In the genomic region with DNA sequence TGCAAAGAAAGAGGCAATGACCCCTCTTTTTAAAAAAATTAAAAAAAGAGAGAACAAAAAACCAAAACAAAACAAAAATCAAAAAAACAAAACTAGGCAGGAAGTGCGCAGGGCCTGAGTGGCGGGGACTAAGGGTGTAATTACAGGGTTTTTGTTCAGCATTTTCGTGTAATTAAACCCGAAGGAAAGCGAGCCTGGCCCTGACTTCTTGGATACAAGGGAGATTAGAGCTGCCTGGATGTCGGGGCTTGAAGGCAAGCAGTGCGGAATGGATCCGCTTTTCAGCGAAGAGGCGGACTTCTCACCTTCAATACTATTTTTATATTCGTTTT, we compare ENCODE assay signal across 8 mouse cellular contexts. TPM values are rescaled to one million over a fixed set of nuclear protein-coding genes. Genes with fewer than 3 reads are reported as not detected.
A peak's percentile ranks its signal among the peaks of the same experiment; 100 is the strongest.
DNase-seq lines count a peak whose midpoint lies in the region; ATAC-seq lines count a peak whose summit lies in the region.

No protein-coding gene starts in this region.

- peaks cover 92% of the 10 kb centered on the region for H3K4me1 ChIP-seq in megakaryocyte, embryonic 14.5 days
- H3K4me1 ChIP-seq in embryonic facial prominence, embryonic 14.5 days (ENCODE audit: control insufficient read depth, insufficient read depth, low read length), result peaks cover 75% of the 10 kb centered on the region
- H3K4me1 ChIP-seq in limb, embryonic 10.5 days, result peaks cover 96% of the 10 kb centered on the region

- H3K9ac ChIP-seq in embryonic facial prominence, embryonic 14.5 days (ENCODE audit: low read depth, low read length), result peak overlapping the region; percentile 60

- H3K36me3 ChIP-seq in megakaryocyte, embryonic 14.5 days (replicated peaks; ENCODE audit: low read length), result no peaks in the 10 kb centered on the region
- H3K36me3 ChIP-seq in embryonic facial prominence, embryonic 14.5 days (ENCODE audit: control insufficient read depth, insufficient read depth, low read length), result no peaks in the 10 kb centered on the region
- no peaks in the 10 kb centered on the region for H3K36me3 ChIP-seq in limb, embryonic 10.5 days
- H3K36me3 ChIP-seq in splenic B cell, adult 2 months (ENCODE audit: control insufficient read depth, insufficient read depth, low read length, poor library complexity, severe bottlenecking), result no peaks in the 10 kb centered on the region

- WGBS in embryonic facial prominence, embryonic 14.5 days, result 5% methylated on average over 11 of the region's 11 CpGs
- WGBS in limb, embryonic 10.5 days, result 3% methylated on average over 11 of the region's 11 CpGs

- peak; percentile 82 for DNase-seq in embryonic facial prominence, embryonic 14.5 days (ENCODE audit: low spot score)
- DNase-seq in limb, embryonic 10.5 days (ENCODE audit: low spot score), result no peak
- peak; percentile 30 for DNase-seq in splenic B cell, adult 2 months (ENCODE audit: low read depth, low spot score)
- no peak for DNase-seq in layer of hippocampus, postnatal 10 days (ENCODE audit: low spot score in 2 of 2)
- DNase-seq in right cerebral cortex, postnatal 14 days, result no peak
- DNase-seq in lung, postnatal 10 days, result no peak

- no peak for ATAC-seq in megakaryocyte, adult 5-6 weeks (ENCODE audit: poor library complexity, severe bottlenecking)
- ATAC-seq in embryonic facial prominence, embryonic 14.5 days (ENCODE audit: low read depth), result no peak

- peak overlapping the region; percentile 97 for H3K27ac ChIP-seq in embryonic facial prominence, embryonic 14.5 days (replicated peaks; ENCODE audit: low read depth, low read length)
- H3K27ac ChIP-seq in limb, embryonic 10.5 days, result peak overlapping the region; percentile 92

- no peaks in the 10 kb centered on the region for H3K27me3 ChIP-seq in megakaryocyte, embryonic 14.5 days (replicated peaks)
- H3K27me3 ChIP-seq in embryonic facial prominence, embryonic 14.5 days (replicated peaks; ENCODE audit: control insufficient read depth, insufficient read depth, low read length), result no peaks in the 10 kb centered on the region
- peaks cover 9% of the 10 kb centered on the region; the same call in 1 of the 2 replicates for H3K27me3 ChIP-seq in limb, embryonic 10.5 days (ENCODE audit: low read depth, poor library complexity, severe bottlenecking)
- no peaks in the 10 kb centered on the region for H3K27me3 ChIP-seq in splenic B cell, adult 2 months (ENCODE audit: control insufficient read depth, insufficient read depth, low read length, poor library complexity, severe bottlenecking)

- no peaks in the 10 kb centered on the region for H3K9me3 ChIP-seq in megakaryocyte, embryonic 14.5 days
- H3K9me3 ChIP-seq in embryonic facial prominence, embryonic 14.5 days (ENCODE audit: control insufficient read depth, low read length), result no peaks in the 10 kb centered on the region
- no peaks in the 10 kb centered on the region for H3K9me3 ChIP-seq in limb, embryonic 10.5 days (replicated peaks)

- peak overlapping the region; percentile 77 for H3K4me2 ChIP-seq in embryonic facial prominence, embryonic 14.5 days (ENCODE audit: low read depth, low read length)

- peak overlapping the region; percentile 93 for H3K4me3 ChIP-seq in megakaryocyte, embryonic 14.5 days (replicated peaks)
- H3K4me3 ChIP-seq in embryonic facial prominence, embryonic 14.5 days (ENCODE audit: low read depth, low read length), result peak overlapping the region; percentile 36
- H3K4me3 ChIP-seq in limb, embryonic 10.5 days, result peak overlapping the region; percentile 55

RNA-seq across cellular contexts. Expression of a gene that starts 6.8 kb away (rescaled TPM):
- polyA plus RNA-seq in megakaryocyte, embryonic 14.5 days (2012; ENCODE audit: insufficient read depth, low replicate concordance), result 32.7 and 46.2 TPM in 2 replicates
- 3.0 and 3.6 TPM in 2 replicates for total RNA-seq in megakaryocyte, adult 5-6 weeks (2015)
- 1.4 and 3.5 TPM in 2 replicates for total RNA-seq in megakaryocyte, adult 5-6 weeks (2017)
- polyA plus RNA-seq in embryonic facial prominence, embryonic 14.5 days (2014; fragmentation: Nextera tagmentation; extraction: Ambion mirVana), result 33.5 and 33.8 TPM in 2 replicates
- 11.9 and 22.6 TPM in 2 replicates for polyA plus RNA-seq in limb, embryonic 10.5 days (2016; fragmentation: Nextera tagmentation; extraction: Ambion mirVana)
- 10 to 100 TPM; 77.9 to 81.5 TPM for total RNA-seq in layer of hippocampus, postnatal 10 days (2021)

RNA-seq across cellular contexts. Expression of a gene that starts 55.4 kb away (rescaled TPM):
- 4.8 and 6.4 TPM in 2 replicates for polyA plus RNA-seq in megakaryocyte, embryonic 14.5 days (2012; ENCODE audit: insufficient read depth, low replicate concordance)
- total RNA-seq in megakaryocyte, adult 5-6 weeks (2015), result 12.0 and 12.9 TPM in 2 replicates
- 8.9 and 11.0 TPM in 2 replicates for total RNA-seq in megakaryocyte, adult 5-6 weeks (2017)
- 21.4 and 23.3 TPM in 2 replicates for polyA plus RNA-seq in embryonic facial prominence, embryonic 14.5 days (2014; fragmentation: Nextera tagmentation; extraction: Ambion mirVana)
- polyA plus RNA-seq in limb, embryonic 10.5 days (2016; fragmentation: Nextera tagmentation; extraction: Ambion mirVana), result 31.8 and 37.7 TPM in 2 replicates
- total RNA-seq in layer of hippocampus, postnatal 10 days (2021), result 10 to 100 TPM; 55.2 to 58.1 TPM

Comparison
In these comparisons a context has a peak if more than half of its experiments do, and no peak if none do; other contexts are left out.
1. H3K4me3 ChIP-seq: peak in every context shown above with its lines; median percentile 93 in megakaryocyte, embryonic 14.5 days; 55 in limb, embryonic 10.5 days; 36 in embryonic facial prominence, embryonic 14.5 days.
2. DNase-seq: peak in embryonic facial prominence, embryonic 14.5 days (single experiment) and splenic B cell, adult 2 months (single experiment); none in limb, embryonic 10.5 days (single experiment), layer of hippocampus, postnatal 10 days (0 of 2), right cerebral cortex, postnatal 14 days (single experiment) and lung, postnatal 10 days (single experiment).